Mouse (Mus musculus) small intestine, adult 2 months (tissue): ENCODE results near the gene Susd4.

ENCODE experiments used
- CTCF ChIP-seq: fragments of 200-500 bp; IDR thresholded peaks from 2 replicates; pipeline ENCODE4 v1.5.1; 2012; ENCODE audit warnings: low read depth, mild to moderate bottlenecking, control low read depth, inconsistent platforms, low read length, moderate library complexity, mixed read lengths; ENCODE audit not compliant: insufficient replicate concordance, insufficient read length; ENCODE audit errors: extremely low read depth
- POLR2A ChIP-seq: fragments of 200-500 bp; IDR thresholded peaks from 2 replicates; pipeline ENCODE4 v1.6.1; 2012; ENCODE audit warnings: low read depth, mild to moderate bottlenecking, control low read depth, inconsistent platforms, low read length, moderate library complexity

DNA sequence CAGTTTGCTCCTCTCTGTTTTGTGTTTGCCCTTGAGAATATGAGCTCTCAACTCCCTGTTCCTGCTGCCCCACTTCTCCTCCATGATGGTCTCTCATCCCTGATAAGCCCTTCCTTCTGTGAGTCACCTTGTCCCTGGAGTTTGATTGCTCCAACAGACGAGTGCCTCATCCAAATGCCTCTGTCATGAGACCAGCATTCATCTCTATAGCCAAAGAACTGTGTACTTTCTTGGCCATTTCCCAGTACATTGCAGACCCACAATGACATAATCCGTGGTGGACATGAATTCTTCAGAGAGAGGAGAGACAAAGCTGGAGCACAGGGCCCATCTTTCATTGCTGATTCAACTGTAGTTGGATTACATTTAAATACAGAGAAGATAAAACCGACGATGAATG lies 115.1 kb downstream of the Susd4 start:
- TF ChIP-seq CTCF (no peak), POLR2A (no peak)
